Mouse (Mus musculus) testis, adult 2 months (tissue): Measurements from ENCODE around the gene Abca7.

Source experiments
- CTCF ChIP-seq: fragments of 200-500 bp; IDR thresholded peaks from 2 replicates; pipeline ENCODE4 v1.5.1; 2012; ENCODE audit warnings: low read depth, mild to moderate bottlenecking, inconsistent platforms, low read length, moderate library complexity; ENCODE audit not compliant: control insufficient read depth, insufficient read depth, insufficient replicate concordance
- POLR2A ChIP-seq: fragments of 200-500 bp; IDR thresholded peaks from 2 replicates; pipeline ENCODE4 v1.6.1; 2012; ENCODE audit warnings: low read depth, mild to moderate bottlenecking, inconsistent platforms, low read length, moderate library complexity; ENCODE audit not compliant: control insufficient read depth

DNA sequence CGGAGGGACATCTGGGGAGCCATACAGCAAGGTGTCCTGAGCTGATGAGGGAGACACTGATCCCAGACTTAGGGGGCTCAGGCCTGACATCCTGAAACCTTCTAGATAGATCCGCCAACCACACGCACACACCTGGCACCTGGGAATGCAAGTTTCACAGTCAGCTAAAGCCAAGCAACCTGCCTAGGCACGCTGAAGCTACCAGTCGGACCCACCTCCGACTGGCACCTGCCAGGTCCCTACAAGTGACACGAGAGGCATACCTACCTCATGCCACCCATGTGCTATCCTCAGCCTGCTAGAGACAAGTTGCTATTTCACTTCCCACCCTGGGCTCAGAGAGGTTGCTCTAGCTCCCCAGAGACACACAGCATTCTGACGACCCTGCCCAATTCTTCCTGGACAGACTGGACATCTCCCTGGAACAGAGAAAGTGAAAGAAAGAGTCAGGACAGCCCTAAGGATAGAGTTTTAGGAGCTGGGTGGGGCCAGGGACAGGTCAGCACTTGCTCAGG is 7.0 kb upstream of the Abca7 start:
- TF ChIP-seq CTCF (no peak), POLR2A (no peak)
